Mouse (Mus musculus): ENCODE results near the gene Pla2g6. TPM values are rescaled to one million over a fixed set of nuclear protein-coding genes. Genes with fewer than 3 reads are reported as not detected.
A peak's percentile ranks its signal among the peaks of the same experiment; 100 is the strongest.

The Pla2g6 gene
- total RNA-seq, 4 experiments from 2014 or later = 17.3 to 22.2 (median 18.0) TPM

GRCm38 (mm10) chr15:79322991-79323790, 5.0 kb downstream of the Pla2g6 start:
- peak in 1 of 2 experiments; percentile 53 for DNase-seq (ENCODE audit: low spot score in 2 of 2)

- no peak for DNase-seq (ENCODE audit: low spot score in 2 of 2)
These were observed 5.8 kb downstream of the Pla2g6 start for GRCm38 (mm10) chr15:79322281-79322990.

GRCm38 (mm10) chr15:79321733-79322190, 6.4 kb downstream of the Pla2g6 start:
- no peak for DNase-seq (ENCODE audit: low spot score in 2 of 2)

GRCm38 (mm10) chr15:79313848-79314369, 14.3 kb downstream of the Pla2g6 start:
- no peak for DNase-seq (ENCODE audit: low spot score in 2 of 2)

GRCm38 (mm10) chr15:79307861-79308260, 20.3 kb downstream of the Pla2g6 start:
- DNase-seq (ENCODE audit: low spot score in 2 of 2) = no peak

- DNase-seq (ENCODE audit: low spot score in 2 of 2) = no peak
These were observed 22.1 kb downstream of the Pla2g6 start for GRCm38 (mm10) chr15:79306043-79306637.

- no peak for DNase-seq (ENCODE audit: low spot score in 2 of 2)
These were observed 23.4 kb downstream of the Pla2g6 start for GRCm38 (mm10) chr15:79304832-79305231.

GRCm38 (mm10) chr15:79303725-79304124, 24.5 kb downstream of the Pla2g6 start:
- DNase-seq (ENCODE audit: low spot score in 2 of 2) = no peak

GRCm38 (mm10) chr15:79299563-79300155, 28.5 kb downstream of the Pla2g6 start:
- no peak for DNase-seq (ENCODE audit: low spot score in 2 of 2)

GRCm38 (mm10) chr15:79298553-79298952, 29.6 kb downstream of the Pla2g6 start:
- DNase-seq (ENCODE audit: low spot score in 2 of 2) = no peak

- no peak for DNase-seq (ENCODE audit: low spot score in 2 of 2)
These were observed 35.4 kb downstream of the Pla2g6 start for GRCm38 (mm10) chr15:79292779-79293178.

GRCm38 (mm10) chr15:79290340-79290739, 37.9 kb downstream of the Pla2g6 start:
- no peak for DNase-seq (ENCODE audit: low spot score in 2 of 2)

- DNase-seq (ENCODE audit: low spot score in 2 of 2) = no peak
These were observed 38.7 kb downstream of the Pla2g6 start for GRCm38 (mm10) chr15:79289441-79289840.

- no peak for DNase-seq (ENCODE audit: low spot score in 2 of 2)
These were observed 39.8 kb downstream of the Pla2g6 start for GRCm38 (mm10) chr15:79288387-79288786.

GRCm38 (mm10) chr15:79287091-79287490, 41.1 kb downstream of the Pla2g6 start:
- DNase-seq (ENCODE audit: low spot score in 2 of 2) = no peak

- no peak for DNase-seq (ENCODE audit: low spot score in 2 of 2)
These were observed 42.0 kb downstream of the Pla2g6 start for GRCm38 (mm10) chr15:79286141-79286540.

GRCm38 (mm10) chr15:79285399-79285798, 42.8 kb downstream of the Pla2g6 start, which contains the start of gene Baiap2l2:
TSS of gene Baiap2l2 (minus strand) at chr15:79285537.
- DNase-seq (ENCODE audit: low spot score in 2 of 2) = no peak

- no peak for DNase-seq (ENCODE audit: low spot score in 2 of 2)
These were observed 44.8 kb downstream of the Pla2g6 start for GRCm38 (mm10) chr15:79283371-79283770.

- DNase-seq (ENCODE audit: low spot score in 2 of 2) = no peak
These were observed 45.8 kb downstream of the Pla2g6 start for GRCm38 (mm10) chr15:79282434-79282833.

- no peak for DNase-seq (ENCODE audit: low spot score in 2 of 2)
These were observed 46.8 kb downstream of the Pla2g6 start for GRCm38 (mm10) chr15:79281389-79281788.

- DNase-seq (ENCODE audit: low spot score in 2 of 2) = peak; percentile 29 to 45
These were observed 47.3 kb downstream of the Pla2g6 start for GRCm38 (mm10) chr15:79280850-79281249.

Data from gastrocnemius, adult 8-10 months (tissue).